ENCODE assay signal across 22 mouse cellular contexts in the genomic region with DNA sequence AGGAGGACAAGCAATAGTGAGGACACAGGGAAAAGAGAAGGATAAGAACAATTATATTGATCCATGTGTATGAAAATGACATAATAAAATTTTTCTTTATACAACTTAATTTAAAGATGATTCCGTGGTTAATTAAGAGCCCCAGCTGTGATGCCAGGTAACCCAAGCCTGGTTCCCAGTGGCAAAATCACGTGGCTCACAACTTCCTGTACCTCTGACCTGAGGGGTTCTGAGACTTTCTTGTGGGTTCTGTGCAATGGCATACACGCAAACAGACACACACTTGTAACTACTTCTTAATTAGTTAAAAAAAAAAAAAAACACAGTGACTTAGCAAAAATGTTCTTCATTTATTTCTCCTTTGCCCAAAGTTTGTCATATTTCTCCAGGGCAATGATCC.
"Had no signal": no experiment of that assay in that cellular context is flagged by ENCODE, and none has a peak within 500 bp of the region (broad histone marks: within the 10 kb centered on the region; RNA-seq: fewer than 3 reads in every experiment).

No protein-coding gene starts in this region.

- H3K27ac ChIP-seq: kidney, postnatal 0 days; layer of hippocampus, adult 2 months; limb, embryonic 10.5 days; limb, embryonic 13.5 days; liver, embryonic 12.5 days; liver, embryonic 15.5 days; lung, embryonic 15.5 days; midbrain, embryonic 15.5 days; neural tube, embryonic 12.5 days; neural tube, embryonic 15.5 days; stomach, postnatal 0 days had no signal

- DNase-seq: kidney, adult 2 months; kidney, postnatal 25 days; liver; lung, adult 18-20 months; lung, postnatal 10 days; lung, postnatal 36 days; right cerebral cortex, adult 18-20 months; right cerebral cortex, postnatal 14 days; right cerebral cortex, postnatal 4 days had no signal

- H3K4me3 ChIP-seq: layer of hippocampus, adult 2 months; limb, embryonic 10.5 days; limb, embryonic 13.5 days; liver, embryonic 12.5 days; liver, embryonic 15.5 days; lung, embryonic 15.5 days; midbrain, embryonic 15.5 days; neural tube, embryonic 12.5 days; neural tube, embryonic 15.5 days had no signal

- H3K36me3 ChIP-seq: limb, embryonic 10.5 days; limb, embryonic 13.5 days; liver, embryonic 12.5 days; liver, embryonic 15.5 days; lung, embryonic 15.5 days; midbrain, embryonic 15.5 days; neural tube, embryonic 12.5 days; neural tube, embryonic 15.5 days had no signal

- H3K9ac ChIP-seq: limb, embryonic 13.5 days; liver, embryonic 12.5 days; liver, embryonic 15.5 days; lung, embryonic 15.5 days; midbrain, embryonic 15.5 days; neural tube, embryonic 12.5 days; neural tube, embryonic 15.5 days had no signal

- H3K4me1 ChIP-seq: limb, embryonic 10.5 days; limb, embryonic 13.5 days; liver, embryonic 12.5 days; liver, embryonic 15.5 days; lung, embryonic 15.5 days; midbrain, embryonic 15.5 days; neural tube, embryonic 12.5 days; neural tube, embryonic 15.5 days had no signal

- H3K9me3 ChIP-seq: limb, embryonic 10.5 days; limb, embryonic 13.5 days; liver, embryonic 12.5 days; liver, embryonic 15.5 days; lung, embryonic 15.5 days; midbrain, embryonic 15.5 days; neural tube, embryonic 12.5 days; neural tube, embryonic 15.5 days had no signal

- ATAC-seq: intestine, postnatal 0 days; liver, embryonic 12.5 days; midbrain, embryonic 15.5 days had no signal

- H3K27me3 ChIP-seq: limb, embryonic 13.5 days; lung, embryonic 15.5 days; midbrain, embryonic 15.5 days; neural tube, embryonic 12.5 days; neural tube, embryonic 15.5 days had no signal

- H3K4me2 ChIP-seq: limb, embryonic 13.5 days; liver, embryonic 12.5 days; liver, embryonic 15.5 days; lung, embryonic 15.5 days; midbrain, embryonic 11.5 days; midbrain, embryonic 15.5 days; neural tube, embryonic 12.5 days; neural tube, embryonic 15.5 days had no signal
